Mouse (Mus musculus): ENCODE results near the gene Spaca4.

GRCm38 (mm10) chr7:45702316-45702715 lies 23.3 kb downstream of the Spaca4 start:
- TF ChIP-seq CTCF (IDR thresholded peaks at IDR 0.05; ENCODE audit: borderline replicate concordance, extremely low read depth, insufficient read depth, insufficient read length) (no peak), POLR2A (IDR thresholded peaks at IDR 0.05; ENCODE audit: borderline replicate concordance, extremely low read depth, insufficient read depth, insufficient read length, poor library complexity, severe bottlenecking) (no peak)
